13 mouse cellular contexts compared by ENCODE assay signal in genomic region chr6:53395208-53395607, GRCm38 (mm10).
DNase-seq lines count a peak whose midpoint lies in the region; ATAC-seq and TF ChIP-seq lines count a peak whose summit lies in the region.
"Had no signal": no experiment of that assay in that cellular context is flagged by ENCODE, and none has a peak within 500 bp of the region (broad histone marks: within the 10 kb centered on the region; RNA-seq: fewer than 3 reads in every experiment).

No protein-coding gene starts in this region.

- H3K4me1 ChIP-seq in forebrain, embryonic 10.5 days, result peaks cover 44% of the 10 kb centered on the region
- 0 out of 2 replicates have a peak, but pooled peaks cover 14% of the 10 kb centered on the region for H3K4me1 ChIP-seq in forebrain, postnatal 0 days (ENCODE audit: insufficient read depth)
- H3K4me1 ChIP-seq in neural tube, embryonic 11.5 days (ENCODE audit: control insufficient read depth, insufficient read depth, low read length), result peaks cover 24% of the 10 kb centered on the region
- H3K4me1 ChIP-seq in embryonic facial prominence, embryonic 11.5 days (ENCODE audit: control insufficient read depth, insufficient read depth, low read length), result peaks cover 13% of the 10 kb centered on the region
- 0 out of 2 replicates have a peak, but pooled peaks cover 3% of the 10 kb centered on the region for H3K4me1 ChIP-seq in midbrain, postnatal 0 days (ENCODE audit: insufficient read depth, low read length)

- H3K4me3 ChIP-seq in forebrain, embryonic 10.5 days, result no peak overlapping the region
- no peak overlapping the region for H3K4me3 ChIP-seq in forebrain, postnatal 0 days (ENCODE audit: low read depth, low read length)
- no peak overlapping the region for H3K4me3 ChIP-seq in neural tube, embryonic 11.5 days (ENCODE audit: low read depth, low read length)
- H3K4me3 ChIP-seq in embryonic facial prominence, embryonic 11.5 days (ENCODE audit: low read depth, low read length), result no peak overlapping the region
- no peak overlapping the region for H3K4me3 ChIP-seq in midbrain, postnatal 0 days (ENCODE audit: low read depth, low read length)
- H3K4me3 ChIP-seq: intestine, embryonic 15.5 days; myocyte had no signal

- 0 out of 2 replicates have a peak overlapping the region, but pooled peaks have one; percentile 44 for H3K27ac ChIP-seq in forebrain, embryonic 10.5 days
- H3K27ac ChIP-seq in forebrain, postnatal 0 days (ENCODE audit: low read depth, low read length), result no peak overlapping the region
- no peak overlapping the region for H3K27ac ChIP-seq in neural tube, embryonic 11.5 days (ENCODE audit: low read depth, low read length)
- no peak overlapping the region for H3K27ac ChIP-seq in embryonic facial prominence, embryonic 11.5 days (replicated peaks; ENCODE audit: low read depth, low read length)
- H3K27ac ChIP-seq in midbrain, postnatal 0 days (ENCODE audit: low read depth, low read length), result no peak overlapping the region
- H3K27ac ChIP-seq: intestine, embryonic 15.5 days had no signal

- H3K36me3 ChIP-seq in forebrain, embryonic 10.5 days (replicated peaks), result peaks cover 8% of the 10 kb centered on the region
- H3K36me3 ChIP-seq in forebrain, postnatal 0 days (ENCODE audit: insufficient read depth), result no peaks in the 10 kb centered on the region
- H3K36me3 ChIP-seq in neural tube, embryonic 11.5 days (ENCODE audit: control insufficient read depth, insufficient read depth, low read length), result no peaks in the 10 kb centered on the region
- H3K36me3 ChIP-seq in embryonic facial prominence, embryonic 11.5 days (replicated peaks; ENCODE audit: control insufficient read depth, insufficient read depth, low read depth, low read length), result no peaks in the 10 kb centered on the region
- H3K36me3 ChIP-seq in midbrain, postnatal 0 days (ENCODE audit: insufficient read depth, low read length), result no peaks in the 10 kb centered on the region
- H3K36me3 ChIP-seq: intestine, embryonic 15.5 days had no signal

- H3K27me3 ChIP-seq in forebrain, embryonic 10.5 days (ENCODE audit: poor library complexity, severe bottlenecking), result no peaks in the 10 kb centered on the region
- H3K27me3 ChIP-seq in forebrain, postnatal 0 days (ENCODE audit: insufficient read depth, low read length), result no peaks in the 10 kb centered on the region
- H3K27me3 ChIP-seq in neural tube, embryonic 11.5 days (ENCODE audit: control insufficient read depth, insufficient read depth, low read length), result no peaks in the 10 kb centered on the region
- no peaks in the 10 kb centered on the region for H3K27me3 ChIP-seq in embryonic facial prominence, embryonic 11.5 days (ENCODE audit: control insufficient read depth, insufficient read depth, low read length)
- no peaks in the 10 kb centered on the region for H3K27me3 ChIP-seq in midbrain, postnatal 0 days (ENCODE audit: insufficient read depth, low read length)
- H3K27me3 ChIP-seq: intestine, embryonic 15.5 days had no signal

- no peak for ATAC-seq in forebrain, postnatal 0 days
- no peak for ATAC-seq in neural tube, embryonic 11.5 days (ENCODE audit: insufficient read depth, low FRiP score, low TSS enrichment)
- no peak for ATAC-seq in embryonic facial prominence, embryonic 11.5 days (replicated peaks; ENCODE audit: insufficient number of reproducible peaks, low FRiP score, low TSS enrichment, low read depth)
- no peak for ATAC-seq in midbrain, postnatal 0 days (ENCODE audit: low FRiP score)
- ATAC-seq: intestine, embryonic 15.5 days had no signal

- H3K4me2 ChIP-seq in forebrain, postnatal 0 days (ENCODE audit: low read depth), result no peak overlapping the region
- no peak overlapping the region for H3K4me2 ChIP-seq in neural tube, embryonic 11.5 days (ENCODE audit: low read depth)
- H3K4me2 ChIP-seq in embryonic facial prominence, embryonic 11.5 days (ENCODE audit: low read depth, low read length), result no peak overlapping the region
- no peak overlapping the region for H3K4me2 ChIP-seq in midbrain, postnatal 0 days (ENCODE audit: low read depth, low read length, poor library complexity, severe bottlenecking)
- H3K4me2 ChIP-seq: intestine, embryonic 15.5 days; lung, embryonic 14.5 days had no signal

- no peak for TF ChIP-seq CTCF in forebrain, postnatal 0 days (IDR thresholded peaks at IDR 0.05; ENCODE audit: low read depth)
- TF ChIP-seq CTCF in midbrain, postnatal 0 days (IDR thresholded peaks at IDR 0.05), result no peak

- no peak for DNase-seq in forebrain, embryonic 10.5 days (ENCODE audit: extremely low spot score, low spot score)
- no peak for DNase-seq in forebrain, postnatal 0 days
- peak; percentile 37 for DNase-seq in neural tube, embryonic 11.5 days (ENCODE audit: low spot score)
- DNase-seq in neural tube, embryonic 10.5 days (ENCODE audit: extremely low spot score, low spot score), result no peak
- peak; percentile 23 for DNase-seq in embryonic facial prominence, embryonic 11.5 days (ENCODE audit: low spot score)
- DNase-seq in midbrain, postnatal 0 days (ENCODE audit: low spot score), result peak; percentile 21
- no peak for DNase-seq in layer of hippocampus, postnatal 14 days (ENCODE audit: low spot score in 2 of 2)
- DNase-seq in yolk sac, embryonic 10.5 days (ENCODE audit: low spot score), result no peak
- DNase-seq: adrenal gland, postnatal 14 days; lung, embryonic 14.5 days; thymus, adult 2 months had no signal

- H3K9me3 ChIP-seq in forebrain, embryonic 10.5 days, result no peaks in the 10 kb centered on the region
- H3K9me3 ChIP-seq in forebrain, postnatal 0 days (ENCODE audit: low read length), result no peaks in the 10 kb centered on the region
- no peaks in the 10 kb centered on the region for H3K9me3 ChIP-seq in neural tube, embryonic 11.5 days (ENCODE audit: control insufficient read depth, low read length)
- no peaks in the 10 kb centered on the region for H3K9me3 ChIP-seq in embryonic facial prominence, embryonic 11.5 days (replicated peaks; ENCODE audit: control insufficient read depth, low read length)
- H3K9me3 ChIP-seq in midbrain, postnatal 0 days (ENCODE audit: low read length), result no peaks in the 10 kb centered on the region
- H3K9me3 ChIP-seq: intestine, embryonic 15.5 days had no signal

- 82% methylated on average over 4 of the region's 4 CpGs for WGBS in forebrain, embryonic 10.5 days
- WGBS in forebrain, postnatal 0 days, result 32% methylated on average over 4 of the region's 4 CpGs
- 62% methylated on average over 4 of the region's 4 CpGs for WGBS in neural tube, embryonic 11.5 days
- WGBS in embryonic facial prominence, embryonic 11.5 days, result 59% methylated on average over 4 of the region's 4 CpGs
- WGBS in midbrain, postnatal 0 days, result 33% methylated on average over 4 of the region's 4 CpGs

- H3K9ac ChIP-seq in forebrain, postnatal 0 days, result no peak overlapping the region
- no peak overlapping the region for H3K9ac ChIP-seq in neural tube, embryonic 11.5 days (ENCODE audit: low read length)
- no peak overlapping the region for H3K9ac ChIP-seq in embryonic facial prominence, embryonic 11.5 days (replicated peaks; ENCODE audit: low read length)
- no peak overlapping the region for H3K9ac ChIP-seq in midbrain, postnatal 0 days (replicated peaks; ENCODE audit: low read length, poor library complexity, severe bottlenecking)
- H3K9ac ChIP-seq: intestine, embryonic 15.5 days; lung, embryonic 14.5 days had no signal

Comparison
In these comparisons a context has a peak if more than half of its experiments do, and no peak if none do; other contexts are left out.
1. DNase-seq: peak in neural tube, embryonic 11.5 days (single experiment), embryonic facial prominence, embryonic 11.5 days (single experiment) and midbrain, postnatal 0 days (single experiment); none in forebrain, embryonic 10.5 days (single experiment), forebrain, postnatal 0 days (single experiment), neural tube, embryonic 10.5 days (single experiment), layer of hippocampus, postnatal 14 days (0 of 2) and yolk sac, embryonic 10.5 days (single experiment).